Mouse (Mus musculus): ENCODE results near the gene Cdkn1b.
A peak's percentile ranks its signal among the peaks of the same experiment; 100 is the strongest.

Cdkn1b gene

DNA sequence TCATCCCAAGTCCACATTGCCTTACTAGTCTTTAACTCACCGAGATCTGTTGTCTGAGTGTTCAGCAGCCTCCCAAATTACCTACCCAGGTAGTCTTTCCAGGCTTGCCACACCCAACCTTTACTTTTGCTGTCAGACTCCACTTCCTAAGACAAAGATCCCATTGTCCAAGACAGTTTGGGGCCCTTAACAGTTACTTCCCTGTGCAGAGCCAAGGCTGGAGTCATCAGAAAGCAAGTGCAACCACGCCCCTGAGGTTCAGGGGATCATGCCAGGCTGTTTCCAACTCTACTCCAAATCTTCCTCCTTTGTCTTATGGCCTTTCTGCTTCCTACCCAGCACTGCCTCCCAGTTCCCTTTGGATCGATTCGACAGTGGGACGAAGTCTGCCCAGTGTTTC, 5.7 kb upstream of the Cdkn1b start:
- no peaks in the 10 kb centered on the region for H3K9me3 ChIP-seq (ENCODE audit: low read length)
- H3K27me3 ChIP-seq (ENCODE audit: insufficient read depth, low read length) = peaks cover 42% of the 10 kb centered on the region
- H3K4me3 ChIP-seq (replicated peaks; ENCODE audit: low read length) = no peak overlapping the region
- TF ChIP-seq NANOG (IDR thresholded peaks at IDR 0.05; ENCODE audit: borderline replicate concordance, low read length) (peak; percentile 15; the same call in 1 of the 2 replicates), POU5F1 (IDR thresholded peaks at IDR 0.05; ENCODE audit: borderline replicate concordance, low read length) (no peak)
- no peaks in the 10 kb centered on the region for H3K36me3 ChIP-seq (ENCODE audit: insufficient read depth, low read length)
- H3K4me1 ChIP-seq (replicated peaks; ENCODE audit: low read depth, low read length) = peaks cover 52% of the 10 kb centered on the region

GRCm38 (mm10) chr6:134916641-134917040, 3.6 kb upstream of the Cdkn1b start:
- Histone ChIP-seq H3K4me1 (replicated peaks; ENCODE audit: low read depth, low read length) (peaks cover 54% of the 10 kb centered on the region), H3K36me3 (ENCODE audit: insufficient read depth, low read length) (no peaks in the 10 kb centered on the region), H3K27me3 (ENCODE audit: insufficient read depth, low read length) (peaks cover 45% of the 10 kb centered on the region), H3K9me3 (ENCODE audit: low read length) (no peaks in the 10 kb centered on the region), H3K4me3 (replicated peaks; ENCODE audit: low read length) (peak overlapping the region; percentile 54)
- TF ChIP-seq CTCF (conservative IDR thresholded peaks at IDR 0.05; ENCODE audit: low read length) (no peak), NANOG (IDR thresholded peaks at IDR 0.05; ENCODE audit: borderline replicate concordance, low read length) (0 out of 2 replicates have a peak, but pooled peaks have one; percentile 27)

DNA sequence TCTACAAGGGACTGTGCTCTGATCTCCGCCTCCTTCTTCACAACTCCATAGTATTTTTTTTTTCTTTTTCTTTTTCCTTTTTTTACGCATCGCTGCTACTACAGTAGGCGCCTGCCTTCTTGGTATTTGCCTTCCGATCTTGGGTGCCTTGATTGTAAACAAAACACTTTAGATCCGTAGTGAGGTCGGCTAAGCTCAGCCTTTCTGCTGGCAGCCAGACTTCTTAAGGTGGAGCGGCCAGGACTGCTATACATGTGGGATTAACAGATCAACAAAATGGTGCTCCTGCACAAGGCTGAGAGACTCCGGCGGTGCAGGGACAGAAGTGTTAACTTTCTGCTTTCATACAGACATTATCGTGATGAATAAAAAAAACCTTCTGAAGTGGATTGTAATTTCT, 3.1 kb upstream of the Cdkn1b start:
- peaks cover 43% of the 10 kb centered on the region for H3K27me3 ChIP-seq (ENCODE audit: insufficient read depth, low read length)

DNA sequence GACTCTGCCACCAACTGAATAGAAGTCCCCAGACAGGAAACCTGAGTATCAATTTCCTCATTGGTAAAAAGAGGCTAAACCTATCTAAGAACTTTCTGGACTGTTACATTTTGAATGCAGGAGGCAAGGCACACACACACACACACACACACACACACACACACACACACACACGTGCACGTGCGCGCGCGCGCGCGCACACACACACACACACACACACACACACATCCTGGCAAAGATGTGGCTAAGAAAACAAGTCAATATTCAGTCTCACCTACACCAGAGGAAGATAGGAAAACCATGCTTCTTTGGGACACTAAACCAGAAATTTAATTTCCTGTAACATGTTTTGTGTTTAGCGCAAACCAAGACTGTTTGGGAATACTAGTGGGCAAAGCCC, 1.4 kb upstream of the Cdkn1b start:
- Histone ChIP-seq H3K9me3 (ENCODE audit: low read length) (no peaks in the 10 kb centered on the region), H3K4me3 (replicated peaks; ENCODE audit: low read length) (no peak overlapping the region), H3K36me3 (ENCODE audit: insufficient read depth, low read length) (peaks cover 20% of the 10 kb centered on the region), H3K4me1 (replicated peaks; ENCODE audit: low read depth, low read length) (peaks cover 74% of the 10 kb centered on the region), H3K27me3 (ENCODE audit: insufficient read depth, low read length) (peaks cover 39% of the 10 kb centered on the region)
- TF ChIP-seq CTCF (conservative IDR thresholded peaks at IDR 0.05; ENCODE audit: low read length) (no peak), POU5F1 (IDR thresholded peaks at IDR 0.05; ENCODE audit: borderline replicate concordance, low read length) (no peak), NANOG (IDR thresholded peaks at IDR 0.05; ENCODE audit: borderline replicate concordance, low read length) (no peak)

More for the DNA sequence above, 3.1 kb upstream of the Cdkn1b start:
- peaks cover 4% of the 10 kb centered on the region for H3K36me3 ChIP-seq (ENCODE audit: insufficient read depth, low read length)
- TF ChIP-seq NANOG (IDR thresholded peaks at IDR 0.05; ENCODE audit: borderline replicate concordance, low read length) (no peak), CTCF (conservative IDR thresholded peaks at IDR 0.05; ENCODE audit: low read length) (no peak), POU5F1 (IDR thresholded peaks at IDR 0.05; ENCODE audit: borderline replicate concordance, low read length) (no peak)
- H3K4me1 ChIP-seq (replicated peaks; ENCODE audit: low read depth, low read length) = peaks cover 58% of the 10 kb centered on the region
- H3K9me3 ChIP-seq (ENCODE audit: low read length) = no peaks in the 10 kb centered on the region
- peak overlapping the region; percentile 54 for H3K4me3 ChIP-seq (replicated peaks; ENCODE audit: low read length)

GRCm38 (mm10) chr6:134919511-134920189, 551 bp upstream of the Cdkn1b start:
- Histone ChIP-seq H3K36me3 (ENCODE audit: insufficient read depth, low read length) (peaks cover 25% of the 10 kb centered on the region), H3K27me3 (ENCODE audit: insufficient read depth, low read length) (peaks cover 36% of the 10 kb centered on the region), H3K4me1 (replicated peaks; ENCODE audit: low read depth, low read length) (peaks cover 66% of the 10 kb centered on the region), H3K9me3 (ENCODE audit: low read length) (no peaks in the 10 kb centered on the region), H3K4me3 (replicated peaks; ENCODE audit: low read length) (peak overlapping the region; percentile 89)
- TF ChIP-seq CTCF (conservative IDR thresholded peaks at IDR 0.05; ENCODE audit: low read length) (no peak), NANOG (IDR thresholded peaks at IDR 0.05; ENCODE audit: borderline replicate concordance, low read length) (no peak), POU5F1 (IDR thresholded peaks at IDR 0.05; ENCODE audit: borderline replicate concordance, low read length) (no peak)

GRCm38 (mm10) chr6:134921014-134921694, 953 bp downstream of the Cdkn1b start:
- no peaks in the 10 kb centered on the region for H3K9me3 ChIP-seq (ENCODE audit: low read length)
- H3K4me3 ChIP-seq (replicated peaks; ENCODE audit: low read length) = peak overlapping the region; percentile 89

GRCm38 (mm10) chr6:134921695-134922510, 1.7 kb downstream of the Cdkn1b start:
- TF ChIP-seq POU5F1 (IDR thresholded peaks at IDR 0.05; ENCODE audit: borderline replicate concordance, low read length) = no peak
- TF ChIP-seq NANOG (IDR thresholded peaks at IDR 0.05; ENCODE audit: borderline replicate concordance, low read length) = no peak
- no peak for TF ChIP-seq CTCF (conservative IDR thresholded peaks at IDR 0.05; ENCODE audit: low read length)
- Histone ChIP-seq H3K9me3 (ENCODE audit: low read length) (no peaks in the 10 kb centered on the region), H3K27me3 (ENCODE audit: insufficient read depth, low read length) (peaks cover 26% of the 10 kb centered on the region), H3K36me3 (ENCODE audit: insufficient read depth, low read length) (peaks cover 25% of the 10 kb centered on the region), H3K4me1 (replicated peaks; ENCODE audit: low read depth, low read length) (peaks cover 46% of the 10 kb centered on the region), H3K4me3 (replicated peaks; ENCODE audit: low read length) (peak overlapping the region; percentile 89)

More at GRCm38 (mm10) chr6:134921014-134921694, 953 bp downstream of the Cdkn1b start:
- H3K36me3 ChIP-seq (ENCODE audit: insufficient read depth, low read length) = peaks cover 25% of the 10 kb centered on the region
- H3K27me3 ChIP-seq (ENCODE audit: insufficient read depth, low read length) = peaks cover 26% of the 10 kb centered on the region
- H3K4me1 ChIP-seq (replicated peaks; ENCODE audit: low read depth, low read length) = peaks cover 52% of the 10 kb centered on the region
- no peak for TF ChIP-seq POU5F1 (IDR thresholded peaks at IDR 0.05; ENCODE audit: borderline replicate concordance, low read length)
- no peak for TF ChIP-seq NANOG (IDR thresholded peaks at IDR 0.05; ENCODE audit: borderline replicate concordance, low read length)
- TF ChIP-seq CTCF (conservative IDR thresholded peaks at IDR 0.05; ENCODE audit: low read length) = no peak

All from E14TG2a.4 (cell line).